Mouse (Mus musculus) midbrain, embryonic 11.5 days (tissue): Measurements from ENCODE around the gene Hpdl. TPM values are rescaled to one million over a fixed set of nuclear protein-coding genes. Genes with fewer than 3 reads are reported as not detected.
A peak's percentile ranks its signal among the peaks of the same experiment; 100 is the strongest.
"Not testable (repeated sequence)": the region's sequence is repeated elsewhere in the genome, so short reads cannot be mapped to it uniquely, and the experiment has no call there.

Experiments
- ATAC-seq: fragments of 200-750 bp; cut with Nextera tagmentation; 2 replicates; pipeline ENCODE4 v1.8.0; 2017; ENCODE audit warnings: moderate TSS enrichment, moderate library complexity; ENCODE audit not compliant: low FRiP score
- DNase-seq: peaks from one replicate; pipeline ENCODE4 v3.0.0; 2015; ENCODE audit warnings: low spot score; ENCODE audit errors: missing footprints
- H3K27ac ChIP-seq: fragments of 300-500 bp; sonication (generic); 2 replicates; pipeline ENCODE4 v1.5.1; 2014; ENCODE audit warnings: low read depth, low read length
- H3K27me3 ChIP-seq: fragments of 300-500 bp; sonication (generic); 2 replicates; pipeline ENCODE4 v1.6.1; 2014; ENCODE audit warnings: mild to moderate bottlenecking, low read length, moderate library complexity, mixed read lengths; ENCODE audit not compliant: control insufficient read depth, insufficient read depth
- H3K36me3 ChIP-seq: fragments of 300-500 bp; sonication (generic); 2 replicates; pipeline ENCODE4 v1.6.1; 2014; ENCODE audit warnings: mild to moderate bottlenecking, low read length, moderate library complexity, mixed read lengths; ENCODE audit not compliant: control insufficient read depth, insufficient read depth
- H3K4me1 ChIP-seq: fragments of 300-500 bp; sonication (generic); 2 replicates; pipeline ENCODE4 v1.6.1; 2014; ENCODE audit warnings: low read length; ENCODE audit not compliant: control insufficient read depth, insufficient read depth
- H3K4me2 ChIP-seq: fragments of 300-500 bp; sonication (generic); 2 replicates; pipeline ENCODE4 v1.6.1; 2014; ENCODE audit warnings: mild to moderate bottlenecking, moderate library complexity
- H3K4me3 ChIP-seq: fragments of 300-500 bp; sonication (generic); 2 replicates; pipeline ENCODE4 v1.5.1; 2014; ENCODE audit warnings: low read depth, low read length
- H3K9ac ChIP-seq: fragments of 300-500 bp; sonication (generic); 2 replicates; pipeline ENCODE4 v1.6.1; 2014; ENCODE audit warnings: low read length
- H3K9me3 ChIP-seq: fragments of 300-500 bp; sonication (generic); 2 replicates; pipeline ENCODE4 v1.6.1; 2016; ENCODE audit warnings: low read length; ENCODE audit not compliant: control insufficient read depth
- WGBS: fragments of 180-500 bp; shearing (Covaris S2); extraction: QIAGEN DNeasy Blood & Tissue Kit; methylation state at CpG from one replicate; pipeline ENCODE4 v1.1.7; 2014; 5-methylcytosine and 5-hydroxymethylcytosine counted together
- polyA plus RNA-seq: library from polyadenylated mRNA; unstranded; fragments of >200 nt; fragmentation: Nextera tagmentation; extraction: Ambion mirVana; gene quantifications from 2 replicates; pipeline ENCODE4 v1.2.1, GENCODE M21; 2014

The Hpdl gene
- polyA plus RNA-seq, 1 experiment from 2014 or later = 0.81 TPM

DNA sequence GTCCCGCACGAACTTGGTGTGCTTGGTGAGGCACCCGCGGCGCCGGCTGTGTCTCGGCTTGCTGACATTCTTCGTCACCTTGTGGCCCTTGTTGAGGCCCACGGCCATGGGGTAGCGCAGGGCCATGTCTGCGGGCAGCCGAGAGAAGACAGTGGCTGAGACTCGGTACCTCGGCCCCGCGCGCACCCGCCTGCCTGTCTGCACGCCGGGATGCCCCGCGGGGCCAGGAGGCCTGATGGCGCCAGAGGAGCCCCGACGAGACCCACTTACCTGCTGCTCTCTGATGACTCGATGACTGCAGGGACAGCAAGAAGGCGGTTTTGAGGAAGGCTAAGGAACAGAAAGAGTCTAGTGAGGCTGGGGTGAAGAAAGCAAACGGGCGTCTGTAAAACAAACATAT lies 18.6 kb upstream of the Hpdl start:
- DNase-seq = peak; percentile 72
- not testable (repeated sequence) for H3K9me3 ChIP-seq, H3K4me3 ChIP-seq, H3K4me1 ChIP-seq, H3K27ac ChIP-seq, H3K9ac ChIP-seq, H3K27me3 ChIP-seq, H3K4me2 ChIP-seq, H3K36me3 ChIP-seq, ATAC-seq
- 36% methylated on average over 20 of the region's 29 CpGs for WGBS

- ATAC-seq (no peak), DNase-seq (peak; percentile 81)
- 17% methylated on average over 2 of the region's 2 CpGs for WGBS
- Histone ChIP-seq H3K4me3 (no peak overlapping the region), H3K4me1 (no peaks in the 10 kb centered on the region), H3K27me3 (no peaks in the 10 kb centered on the region), H3K9me3 (no peaks in the 10 kb centered on the region), H3K9ac (no peak overlapping the region), H3K27ac (no peak overlapping the region), H3K36me3 (no peaks in the 10 kb centered on the region), H3K4me2 (no peak overlapping the region)
Measured at GRCm38 (mm10) chr4:116838999-116839398, 17.5 kb upstream of the Hpdl start.

GRCm38 (mm10) chr4:116830070-116830368 lies 8.5 kb upstream of the Hpdl start:
- WGBS = 7% methylated on average over 6 of the region's 6 CpGs
- H3K4me1 ChIP-seq = peaks cover 15% of the 10 kb centered on the region
- DNase-seq (peak; percentile 92), ATAC-seq (peak; percentile 73)
- peak overlapping the region; percentile 53 for H3K9ac ChIP-seq
- peak overlapping the region; percentile 65 for H3K27ac ChIP-seq
- H3K36me3 ChIP-seq = no peaks in the 10 kb centered on the region
- no peak overlapping the region for H3K4me3 ChIP-seq
- no peaks in the 10 kb centered on the region for H3K27me3 ChIP-seq
- H3K4me2 ChIP-seq = peak overlapping the region; percentile 13; the same call in 1 of the 2 replicates
- H3K9me3 ChIP-seq = no peaks in the 10 kb centered on the region

GRCm38 (mm10) chr4:116829364-116830069 lies 8.0 kb upstream of the Hpdl start:
- Histone ChIP-seq H3K36me3 (no peaks in the 10 kb centered on the region), H3K9me3 (no peaks in the 10 kb centered on the region), H3K9ac (peak overlapping the region; percentile 53), H3K4me1 (peaks cover 15% of the 10 kb centered on the region), H3K4me2 (peak overlapping the region; percentile 13; the same call in 1 of the 2 replicates), H3K27me3 (no peaks in the 10 kb centered on the region), H3K27ac (peak overlapping the region; percentile 65), H3K4me3 (no peak overlapping the region)
- no peak for DNase-seq
- ATAC-seq = peak; percentile 19; the same call in 1 of the 2 replicates
- WGBS = 31% methylated on average over 6 of the region's 6 CpGs

DNA sequence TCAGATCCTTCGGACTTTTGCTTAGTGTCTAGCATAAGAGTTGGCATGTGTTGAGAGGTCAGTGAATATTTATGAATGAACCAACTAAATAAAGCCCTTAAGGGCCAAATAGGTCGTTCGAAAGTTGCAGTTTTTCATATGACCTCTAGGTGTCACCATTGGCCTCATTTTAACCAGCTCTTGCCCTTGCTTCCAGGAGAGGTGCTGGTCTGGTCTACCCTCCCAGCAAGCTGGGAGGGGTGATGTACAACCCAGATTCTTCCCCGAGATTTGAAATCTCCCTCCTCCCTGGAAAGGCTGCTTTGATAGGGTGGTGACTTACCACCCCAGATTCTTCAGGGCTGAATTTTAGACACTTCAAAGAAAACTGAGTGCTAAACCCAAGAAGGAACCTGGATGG lies 6.3 kb upstream of the Hpdl start:
- WGBS = 2% methylated on average over 4 of the region's 4 CpGs
- no peak overlapping the region for H3K27ac ChIP-seq
- H3K36me3 ChIP-seq = no peaks in the 10 kb centered on the region
- ATAC-seq = peak; percentile 52
- no peaks in the 10 kb centered on the region for H3K9me3 ChIP-seq
- peak; percentile 95 for DNase-seq
- H3K27me3 ChIP-seq = no peaks in the 10 kb centered on the region
- peaks cover 18% of the 10 kb centered on the region for H3K4me1 ChIP-seq
- no peak overlapping the region for H3K4me2 ChIP-seq
- no peak overlapping the region for H3K9ac ChIP-seq
- H3K4me3 ChIP-seq = no peak overlapping the region

DNA sequence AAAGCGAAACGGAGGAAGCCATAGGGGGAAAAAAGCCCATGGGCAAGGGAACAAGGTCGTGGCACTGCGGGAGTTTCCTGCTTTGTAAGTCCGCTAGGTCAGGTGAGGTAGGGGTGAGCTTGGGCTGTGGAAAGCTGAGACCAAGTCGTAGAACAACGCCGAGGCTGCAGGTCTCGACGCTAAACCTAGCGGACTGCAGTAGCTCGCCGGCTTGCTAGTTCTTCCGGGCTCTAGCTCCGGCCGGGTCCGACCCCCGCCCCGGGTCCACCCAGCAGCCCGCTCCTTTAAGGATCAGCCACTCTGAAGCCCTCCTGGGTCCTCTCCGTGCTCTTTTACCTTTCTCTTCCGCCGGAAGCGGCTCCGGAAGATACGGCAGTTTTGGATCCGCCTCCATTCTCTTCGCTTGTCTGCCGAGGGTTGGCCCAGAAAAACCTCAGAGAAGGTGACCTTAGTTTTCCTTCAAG lies 3.1 kb upstream of the Hpdl start:
- Histone ChIP-seq H3K9ac (peak overlapping the region; percentile 82), H3K27me3 (peaks cover 14% of the 10 kb centered on the region), H3K4me3 (peak overlapping the region; percentile 50), H3K36me3 (no peaks in the 10 kb centered on the region), H3K4me1 (peaks cover 15% of the 10 kb centered on the region), H3K9me3 (no peaks in the 10 kb centered on the region), H3K4me2 (peak overlapping the region; percentile 78), H3K27ac (no peak overlapping the region; the same call in 1 of the 2 replicates)
- peak; percentile 96 for DNase-seq
- WGBS = under 1% methylated on average over 29 of the region's 29 CpGs
- peak; percentile 43 for ATAC-seq

- WGBS = under 1% methylated on average over 51 of the region's 51 CpGs
- H3K4me3 ChIP-seq = peak overlapping the region; percentile 42
- H3K27me3 ChIP-seq = peaks cover 14% of the 10 kb centered on the region
- 0 out of 2 replicates have a peak, but pooled peaks cover 3% of the 10 kb centered on the region for H3K36me3 ChIP-seq
- no peak overlapping the region for H3K27ac ChIP-seq
- H3K4me1 ChIP-seq = peaks cover 11% of the 10 kb centered on the region
- H3K9me3 ChIP-seq = no peaks in the 10 kb centered on the region
- peak; percentile 78 for ATAC-seq
- H3K4me2 ChIP-seq = peak overlapping the region; percentile 96
- peak overlapping the region; percentile 63 for H3K9ac ChIP-seq
- peak; percentile 96 for DNase-seq
Measured at GRCm38 (mm10) chr4:116820902-116821693, 409 bp downstream of the Hpdl start.

GRCm38 (mm10) chr4:116819968-116820901 lies 1.3 kb downstream of the Hpdl start:
- peaks cover 14% of the 10 kb centered on the region for H3K27me3 ChIP-seq
- peak; percentile 88 for DNase-seq

More at GRCm38 (mm10) chr4:116819968-116820901, 1.3 kb downstream of the Hpdl start:
- WGBS = 22% methylated on average over 32 of the region's 32 CpGs
- H3K4me2 ChIP-seq = peak overlapping the region; percentile 96
- ATAC-seq = no peak
- H3K36me3 ChIP-seq = 0 out of 2 replicates have a peak, but pooled peaks cover 3% of the 10 kb centered on the region
- H3K4me1 ChIP-seq = peaks cover 11% of the 10 kb centered on the region
- no peak overlapping the region for H3K27ac ChIP-seq
- peak overlapping the region; percentile 42 for H3K4me3 ChIP-seq
- no peaks in the 10 kb centered on the region for H3K9me3 ChIP-seq
- peak overlapping the region; percentile 63 for H3K9ac ChIP-seq
